Mouse (Mus musculus): ENCODE measurements at regions not wholly inside any gene's neighbourhood (a gene's known extent, or its start where the extent isn't known, plus 50 kb on each side); places are given as distances from the start of the nearest gene placed in this dataset.
A peak's percentile ranks its signal among the peaks of the same experiment; 100 is the strongest.

DNA sequence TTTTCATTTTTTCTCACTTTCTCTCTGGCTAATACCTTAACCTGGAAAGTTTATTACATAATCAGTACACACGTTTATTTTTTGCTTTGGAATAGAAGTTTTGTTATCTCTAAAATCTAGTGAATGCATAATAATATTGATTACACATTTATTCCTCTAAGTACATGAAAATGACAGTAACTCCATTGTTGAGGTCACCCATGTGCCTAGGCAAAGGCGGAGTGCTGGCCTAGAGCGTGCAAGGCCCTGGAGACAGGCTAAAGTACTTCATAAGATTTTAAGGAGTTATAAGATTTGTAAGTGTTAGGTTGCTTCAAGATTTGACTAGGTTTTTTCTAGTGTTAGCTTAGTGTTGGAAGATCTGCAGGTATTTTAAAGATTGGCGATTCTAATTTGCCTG is 1410.9 kb downstream of the Slc22a22 start:
- H3K4me3 ChIP-seq: no peak overlapping the region
- TF ChIP-seq MYOG (IDR thresholded peaks at IDR 0.05; ENCODE audit: control insufficient read depth in 1 of 3, insufficient read depth in 1 of 3, insufficient read length in 2 of 3, low read depth in 2 of 3): no peak
- no peak for TF ChIP-seq POLR2AphosphoS2 (IDR thresholded peaks at IDR 0.05; ENCODE audit: insufficient read length, low read depth)
- no peak for TF ChIP-seq MAX (IDR thresholded peaks at IDR 0.05; ENCODE audit: low read depth)
- TF ChIP-seq USF1 (IDR thresholded peaks at IDR 0.05; ENCODE audit: low read depth): no peak
- TF ChIP-seq CEBPB (IDR thresholded peaks at IDR 0.05; ENCODE audit: insufficient read depth, poor library complexity, severe bottlenecking): no peak

DNA sequence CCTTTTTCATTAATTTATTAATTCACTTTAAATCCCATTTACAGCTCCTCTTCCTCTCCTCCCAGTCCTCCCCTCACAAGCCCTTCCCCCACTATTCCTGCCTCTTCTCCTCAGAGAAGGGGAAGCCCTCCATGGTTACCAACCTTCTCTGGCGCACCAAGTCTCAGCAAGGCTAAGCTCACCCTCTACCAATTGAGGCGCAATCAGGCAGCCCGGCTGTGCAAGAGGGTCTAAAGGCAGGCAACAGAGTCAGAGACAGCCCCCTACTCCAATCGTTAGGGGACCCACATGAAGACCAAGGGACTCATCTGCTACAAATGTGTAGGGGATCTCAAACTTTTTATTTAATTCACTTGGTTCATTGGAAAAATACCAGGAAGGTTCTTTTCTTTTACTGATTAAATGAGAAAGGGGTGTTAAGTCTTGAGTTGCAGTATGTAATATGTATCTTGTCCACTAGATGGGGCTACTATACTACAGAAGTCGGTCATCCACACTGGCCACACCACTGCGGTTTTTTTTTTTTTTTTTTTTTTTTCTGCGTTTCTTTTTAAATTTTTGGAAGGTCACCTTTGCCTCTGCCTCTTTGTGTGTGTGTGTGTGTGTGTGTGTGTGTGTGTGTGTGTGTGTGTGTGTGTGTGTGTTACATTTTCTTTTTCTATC is 1411.4 kb downstream of the Slc22a22 start:
- Histone ChIP-seq H3K27me3 (ENCODE audit: control insufficient read depth, insufficient read depth, insufficient read length) (no peaks in the 10 kb centered on the region), H3K4me3 (no peak overlapping the region), H3K79me2 (ENCODE audit: control insufficient read depth, insufficient read depth) (no peaks in the 10 kb centered on the region), H3K36me3 (ENCODE audit: control insufficient read depth, insufficient read depth) (no peaks in the 10 kb centered on the region), H3K4me2 (ENCODE audit: low read depth) (peak overlapping the region; percentile 35), H3ac (ENCODE audit: control insufficient read depth, insufficient read length) (no peak overlapping the region)
- TF ChIP-seq SRF (IDR thresholded peaks at IDR 0.05; ENCODE audit: control insufficient read depth, insufficient read length, low read depth) (no peak), MAX (IDR thresholded peaks at IDR 0.05; ENCODE audit: low read depth) (no peak)

More for the DNA sequence above, 1410.9 kb downstream of the Slc22a22 start:
- no peaks in the 10 kb centered on the region for H3K27me3 ChIP-seq (ENCODE audit: control insufficient read depth, insufficient read depth, insufficient read length)
- no peaks in the 10 kb centered on the region for H3K79me2 ChIP-seq (ENCODE audit: control insufficient read depth, insufficient read depth)
- H3K4me2 ChIP-seq (ENCODE audit: low read depth): peak overlapping the region; percentile 35
- no peaks in the 10 kb centered on the region for H3K36me3 ChIP-seq (ENCODE audit: control insufficient read depth, insufficient read depth)
- no peak overlapping the region for H3ac ChIP-seq (ENCODE audit: control insufficient read depth, insufficient read length)

GRCm38 (mm10) chr15:56062576-56062975 is 1414.8 kb downstream of the Slc22a22 start:
- H3K36me3 ChIP-seq (ENCODE audit: control insufficient read depth, insufficient read depth): no peaks in the 10 kb centered on the region
- H3K4me3 ChIP-seq: no peak overlapping the region
- H3ac ChIP-seq (ENCODE audit: control insufficient read depth, insufficient read length): no peak overlapping the region
- no peak for TF ChIP-seq USF1 (IDR thresholded peaks at IDR 0.05; ENCODE audit: low read depth)
- TF ChIP-seq REST (IDR thresholded peaks at IDR 0.05; ENCODE audit: insufficient read depth, insufficient read length): no peak
- TF ChIP-seq E2F4 (IDR thresholded peaks at IDR 0.05; ENCODE audit: insufficient read depth): no peak
- TF ChIP-seq POLR2A (IDR thresholded peaks at IDR 0.05; ENCODE audit: insufficient read length, low read depth): no peak
- TF ChIP-seq MAX (IDR thresholded peaks at IDR 0.05; ENCODE audit: low read depth): no peak
- no peak for TF ChIP-seq CEBPB (IDR thresholded peaks at IDR 0.05; ENCODE audit: insufficient read depth, poor library complexity, severe bottlenecking)
- no peak for TF ChIP-seq SRF (IDR thresholded peaks at IDR 0.05; ENCODE audit: control insufficient read depth, insufficient read length, low read depth)
- no peak for TF ChIP-seq TCF12 (IDR thresholded peaks at IDR 0.05; ENCODE audit: insufficient read depth, poor library complexity, severe bottlenecking)
- H3K4me2 ChIP-seq (ENCODE audit: low read depth): no peak overlapping the region
- H3K27me3 ChIP-seq (ENCODE audit: control insufficient read depth, insufficient read depth, insufficient read length): no peaks in the 10 kb centered on the region
- no peaks in the 10 kb centered on the region for H3K79me2 ChIP-seq (ENCODE audit: control insufficient read depth, insufficient read depth)

DNA sequence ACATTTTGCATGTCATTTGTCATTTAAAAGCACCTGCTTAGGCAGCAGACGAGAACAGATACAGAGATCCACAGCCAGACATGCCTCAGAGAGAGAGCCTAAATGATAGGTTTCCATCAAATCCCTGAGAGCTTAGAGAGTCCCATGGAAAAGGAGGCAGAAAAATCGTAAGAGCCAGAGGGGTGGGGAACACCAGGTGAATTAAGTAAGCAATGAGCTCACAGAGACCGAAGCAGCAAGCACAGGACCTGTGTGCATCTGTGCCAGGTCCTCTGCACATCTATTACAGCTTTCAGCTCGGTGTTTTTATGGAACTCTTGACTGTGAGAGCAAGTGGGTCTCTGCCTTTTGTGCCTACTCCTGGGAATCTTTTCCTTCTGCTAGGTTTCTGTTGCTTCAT is 1416.1 kb downstream of the Slc22a22 start:
- Histone ChIP-seq H3K79me2 (ENCODE audit: control insufficient read depth, insufficient read depth) (no peaks in the 10 kb centered on the region), H3K4me2 (ENCODE audit: low read depth) (no peak overlapping the region), H3K27me3 (ENCODE audit: control insufficient read depth, insufficient read depth, insufficient read length) (no peaks in the 10 kb centered on the region), H3ac (ENCODE audit: control insufficient read depth, insufficient read length) (no peak overlapping the region), H3K4me3 (no peak overlapping the region), H3K36me3 (ENCODE audit: control insufficient read depth, insufficient read depth) (no peaks in the 10 kb centered on the region)
- no peak for TF ChIP-seq TCF3 (IDR thresholded peaks at IDR 0.05; ENCODE audit: insufficient read length, low read depth)
- no peak for TF ChIP-seq USF1 (IDR thresholded peaks at IDR 0.05; ENCODE audit: low read depth)
- no peak for TF ChIP-seq MYOD1 (IDR thresholded peaks at IDR 0.05; ENCODE audit: control insufficient read depth in 1 of 3, insufficient read length in 2 of 3, low read depth in 2 of 3)
- TF ChIP-seq SRF (IDR thresholded peaks at IDR 0.05; ENCODE audit: control insufficient read depth, insufficient read length, low read depth): no peak
- no peak for TF ChIP-seq E2F4 (IDR thresholded peaks at IDR 0.05; ENCODE audit: insufficient read depth)
- no peak for TF ChIP-seq POLR2AphosphoS2 (IDR thresholded peaks at IDR 0.05; ENCODE audit: insufficient read length, low read depth)
- no peak for TF ChIP-seq POLR2A (IDR thresholded peaks at IDR 0.05; ENCODE audit: insufficient read length, low read depth)
- TF ChIP-seq CEBPB (IDR thresholded peaks at IDR 0.05; ENCODE audit: insufficient read depth, poor library complexity, severe bottlenecking): no peak
- TF ChIP-seq MYOG (IDR thresholded peaks at IDR 0.05; ENCODE audit: control insufficient read depth in 1 of 3, insufficient read depth in 1 of 3, insufficient read length in 2 of 3, low read depth in 2 of 3): no peak
- TF ChIP-seq REST (IDR thresholded peaks at IDR 0.05; ENCODE audit: insufficient read depth, insufficient read length): no peak
- no peak for TF ChIP-seq MAX (IDR thresholded peaks at IDR 0.05; ENCODE audit: low read depth)
- TF ChIP-seq TCF12 (IDR thresholded peaks at IDR 0.05; ENCODE audit: insufficient read depth, poor library complexity, severe bottlenecking): no peak

- no peaks in the 10 kb centered on the region for H3K27me3 ChIP-seq (ENCODE audit: control insufficient read depth, insufficient read depth, insufficient read length)
- H3K36me3 ChIP-seq (ENCODE audit: control insufficient read depth, insufficient read depth): no peaks in the 10 kb centered on the region
- H3K4me3 ChIP-seq: no peak overlapping the region
- no peak overlapping the region for H3ac ChIP-seq (ENCODE audit: control insufficient read depth, insufficient read length)
- no peaks in the 10 kb centered on the region for H3K79me2 ChIP-seq (ENCODE audit: control insufficient read depth, insufficient read depth)
- TF ChIP-seq USF1 (IDR thresholded peaks at IDR 0.05; ENCODE audit: low read depth) (no peak), MYOG (IDR thresholded peaks at IDR 0.05; ENCODE audit: control insufficient read depth in 1 of 3, insufficient read depth in 1 of 3, insufficient read length in 2 of 3, low read depth in 2 of 3) (no peak), CEBPB (IDR thresholded peaks at IDR 0.05; ENCODE audit: insufficient read depth, poor library complexity, severe bottlenecking) (no peak), MAX (IDR thresholded peaks at IDR 0.05; ENCODE audit: low read depth) (no peak), REST (IDR thresholded peaks at IDR 0.05; ENCODE audit: insufficient read depth, insufficient read length) (no peak), MYOD1 (IDR thresholded peaks at IDR 0.05; ENCODE audit: control insufficient read depth in 1 of 3, insufficient read length in 2 of 3, low read depth in 2 of 3) (no peak), TCF12 (IDR thresholded peaks at IDR 0.05; ENCODE audit: insufficient read depth, poor library complexity, severe bottlenecking) (no peak), SRF (IDR thresholded peaks at IDR 0.05; ENCODE audit: control insufficient read depth, insufficient read length, low read depth) (no peak), TCF3 (IDR thresholded peaks at IDR 0.05; ENCODE audit: insufficient read length, low read depth) (no peak), POLR2A (IDR thresholded peaks at IDR 0.05; ENCODE audit: insufficient read length, low read depth) (no peak), E2F4 (IDR thresholded peaks at IDR 0.05; ENCODE audit: insufficient read depth) (no peak), POLR2AphosphoS2 (IDR thresholded peaks at IDR 0.05; ENCODE audit: insufficient read length, low read depth) (no peak)
- H3K4me2 ChIP-seq (ENCODE audit: low read depth): peak overlapping the region; percentile 1
Observed at GRCm38 (mm10) chr15:56050716-56051115, 1426.7 kb downstream of the Slc22a22 start.
